Mouse (Mus musculus) brain, adult 10 weeks (tissue): ENCODE measurements around the gene Srsf12. TPM values are rescaled to one million over a fixed set of nuclear protein-coding genes. Genes with fewer than 3 reads are reported as not detected.

ENCODE experiments used
- polyA plus RNA-seq: library from polyadenylated mRNA; stranded (reverse); fragments of 350-450 nt; fragmentation: Illumina TruSeq; extraction: RNeasy Lipid Tissue Mini Kit (QIAGEN cat#74804); gene quantifications from one replicate; pipeline ENCODE4 v1.2.3, GENCODE M21; 2015; ENCODE audit warnings: low read depth, low replicate concordance

Gene Srsf12
- 22.6 TPM for polyA plus RNA-seq

DNA sequence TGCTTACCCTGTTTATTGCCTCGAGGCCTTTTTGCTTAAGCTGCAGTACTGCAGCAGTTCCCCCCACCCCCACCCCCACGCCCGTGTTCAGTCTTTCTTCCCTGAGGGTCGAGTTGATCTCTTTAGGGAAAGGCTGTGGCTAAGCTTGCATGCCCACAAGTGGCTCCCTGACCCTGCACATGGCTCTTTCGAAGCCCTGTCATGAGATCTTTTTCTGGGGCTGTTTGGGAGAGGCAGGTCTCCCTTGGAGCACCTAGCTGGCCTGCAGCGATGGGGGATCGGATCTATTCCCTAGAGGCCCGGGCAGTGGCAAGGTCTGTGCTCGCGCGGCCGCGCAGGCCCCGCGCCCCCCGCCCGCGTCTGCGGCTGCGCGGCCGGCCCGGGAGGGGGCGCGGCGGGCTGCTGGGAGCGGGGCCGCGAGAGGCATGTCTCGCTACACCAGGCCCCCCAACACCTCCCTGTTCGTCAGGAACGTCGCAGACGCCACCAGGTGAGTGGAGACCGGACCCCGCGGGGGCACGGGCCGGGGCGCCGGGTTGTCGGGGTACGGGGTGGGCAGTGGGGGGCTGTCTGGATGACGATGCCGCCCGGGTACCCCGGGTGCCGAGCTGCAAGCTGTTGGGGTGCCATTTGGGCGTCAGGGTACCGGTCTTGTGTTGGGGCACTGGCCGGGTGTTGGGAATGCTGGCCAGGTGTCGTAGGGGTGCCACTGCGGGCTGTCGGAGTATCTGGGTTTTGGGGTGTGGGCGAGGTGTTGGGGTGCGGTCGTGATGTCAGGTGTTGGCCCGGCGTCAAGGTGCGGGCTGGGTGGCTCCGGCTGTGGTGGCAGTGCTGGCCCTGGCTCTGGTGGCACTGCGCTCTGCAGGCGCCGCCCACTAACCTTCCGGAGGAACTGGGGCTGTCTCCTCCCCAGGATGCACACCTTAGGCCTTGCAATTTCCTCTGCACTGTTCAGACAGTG is at the start of gene Srsf12:
Gene Srsf12, plus strand, starts transcription at position 111 of the 961 bp plus-strand sequence.

GRCm38 (mm10) chr4:33189735-33190036 is 19.1 kb upstream of the Srsf12 start, which contains the start of gene Pm20d2:
Gene Pm20d2, minus strand, starts transcription at chr4:33189737.

Other genes with a start within 250 kb of the Srsf12 start
- gene Rragd, start 226.0 kb upstream of the Srsf12 start, polyA plus RNA-seq: 67.9 TPM
- gene Ube2j1, start 177.6 kb upstream of the Srsf12 start, polyA plus RNA-seq: 82.0 TPM
- 1.3 TPM for gene Gabrr2, start 146.0 kb upstream of the Srsf12 start, polyA plus RNA-seq
- gene Gabrr1, start 76.5 kb upstream of the Srsf12 start, polyA plus RNA-seq: 0.25 TPM
- gene Pm20d2, start 19.3 kb upstream of the Srsf12 start, polyA plus RNA-seq: 3.9 TPM
- gene Pnrc1, start 81.2 kb downstream of the Srsf12 start, polyA plus RNA-seq: 43.4 TPM
- gene Rngtt, start 101.3 kb downstream of the Srsf12 start, polyA plus RNA-seq: 18.6 TPM